Mouse (Mus musculus) liver, embryonic 14.5 days (tissue): ENCODE data around the gene Pnp.

Experiments
- CTCF ChIP-seq: IDR thresholded peaks from 2 replicates; pipeline ENCODE4 v1.5.1; 2016; ENCODE audit warnings: antibody characterized with exemption, low read depth, control low read depth
- EP300 ChIP-seq: IDR thresholded peaks from 2 replicates; pipeline ENCODE4 v1.6.1; 2016; ENCODE audit warnings: antibody characterized with exemption, low read depth

- TF ChIP-seq CTCF (no peak), EP300 (no peak)
Observed at GRCm38 (mm10) chr14:50929951-50930350, 931 bp upstream of the Pnp start.
